Mouse (Mus musculus): ENCODE results near the gene Ubr2. TPM values are rescaled to one million over a fixed set of nuclear protein-coding genes. Genes with fewer than 3 reads are reported as not detected.

The Ubr2 gene
- polyA plus RNA-seq, 1 experiment, result 39.3 TPM

DNA sequence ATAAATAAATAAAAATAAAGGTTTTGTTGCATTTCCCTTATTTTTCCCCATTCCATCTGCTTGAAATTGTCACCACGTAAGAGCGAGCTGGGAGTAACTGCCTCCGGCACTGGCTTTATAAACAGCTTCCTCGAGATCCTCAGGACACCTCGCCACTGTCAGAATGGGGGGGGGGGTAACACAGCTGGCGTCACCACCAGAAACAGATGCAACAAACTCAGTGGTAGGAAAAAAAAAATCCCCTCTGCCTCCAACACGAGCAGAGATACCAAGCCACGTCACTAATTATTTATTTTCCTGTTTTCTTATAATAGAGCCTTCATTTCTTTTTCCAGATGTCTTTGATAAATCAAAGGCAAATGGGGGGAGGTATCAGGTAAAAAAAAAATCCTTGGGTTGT is 1.9 kb downstream of the Ubr2 start:
- Histone ChIP-seq H3K27me3 (ENCODE audit: control insufficient read depth, insufficient read depth, low read length, poor library complexity, severe bottlenecking) (no peaks in the 10 kb centered on the region), H3K9me3 (replicated peaks; ENCODE audit: control insufficient read depth, insufficient read depth, low read length, poor library complexity, severe bottlenecking) (no peaks in the 10 kb centered on the region), H3K27ac (ENCODE audit: insufficient read depth, low read length) (no peak overlapping the region), H3K4me3 (ENCODE audit: low read depth, low read length) (no peak overlapping the region), H3K9ac (ENCODE audit: low read depth, poor library complexity, severe bottlenecking) (no peak overlapping the region), H3K36me3 (ENCODE audit: control insufficient read depth, insufficient read depth, low read length, poor library complexity, severe bottlenecking) (no peaks in the 10 kb centered on the region), H3K4me1 (ENCODE audit: control insufficient read depth, insufficient read depth, low read length) (no peaks in the 10 kb centered on the region)
- no peak for TF ChIP-seq POLR2A (IDR thresholded peaks at IDR 0.05; ENCODE audit: insufficient read depth, low read length)
- no peak for TF ChIP-seq EP300 (IDR thresholded peaks at IDR 0.05; ENCODE audit: insufficient read depth, low read depth, low read length)
- no peak for TF ChIP-seq CTCF (IDR thresholded peaks at IDR 0.05; ENCODE audit: low read depth, low read length)

DNA sequence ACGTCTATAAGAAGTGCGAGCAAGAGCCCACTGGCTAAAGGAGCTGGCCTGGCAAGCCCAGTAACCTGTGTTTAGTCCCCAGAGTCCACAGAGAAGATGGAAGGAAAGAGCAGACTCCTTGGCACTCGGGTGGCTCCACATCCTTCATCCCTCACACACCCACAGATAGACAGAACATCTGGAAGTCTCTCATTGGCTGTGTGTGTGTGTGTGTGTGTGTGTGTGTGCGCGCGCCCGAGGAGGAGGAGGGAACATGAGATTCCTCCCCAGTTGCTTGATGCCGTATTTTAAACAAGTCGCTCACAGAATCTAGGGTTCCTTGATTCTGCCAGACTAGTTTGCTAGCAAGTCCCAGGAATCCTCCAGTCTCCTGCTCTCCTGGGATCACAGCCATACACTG is 3.6 kb downstream of the Ubr2 start:
- H3K9me3 ChIP-seq (replicated peaks; ENCODE audit: control insufficient read depth, insufficient read depth, low read length, poor library complexity, severe bottlenecking), result no peaks in the 10 kb centered on the region
- TF ChIP-seq EP300 (IDR thresholded peaks at IDR 0.05; ENCODE audit: insufficient read depth, low read depth, low read length), result no peak
- TF ChIP-seq POLR2A (IDR thresholded peaks at IDR 0.05; ENCODE audit: insufficient read depth, low read length), result no peak
- no peak for TF ChIP-seq CTCF (IDR thresholded peaks at IDR 0.05; ENCODE audit: low read depth, low read length)
- no peaks in the 10 kb centered on the region for H3K36me3 ChIP-seq (ENCODE audit: control insufficient read depth, insufficient read depth, low read length, poor library complexity, severe bottlenecking)
- H3K27ac ChIP-seq (ENCODE audit: insufficient read depth, low read length), result no peak overlapping the region
- H3K4me1 ChIP-seq (ENCODE audit: control insufficient read depth, insufficient read depth, low read length), result no peaks in the 10 kb centered on the region
- H3K9ac ChIP-seq (ENCODE audit: low read depth, poor library complexity, severe bottlenecking), result no peak overlapping the region
- H3K4me3 ChIP-seq (ENCODE audit: low read depth, low read length), result no peak overlapping the region
- H3K27me3 ChIP-seq (ENCODE audit: control insufficient read depth, insufficient read depth, low read length, poor library complexity, severe bottlenecking), result no peaks in the 10 kb centered on the region

DNA sequence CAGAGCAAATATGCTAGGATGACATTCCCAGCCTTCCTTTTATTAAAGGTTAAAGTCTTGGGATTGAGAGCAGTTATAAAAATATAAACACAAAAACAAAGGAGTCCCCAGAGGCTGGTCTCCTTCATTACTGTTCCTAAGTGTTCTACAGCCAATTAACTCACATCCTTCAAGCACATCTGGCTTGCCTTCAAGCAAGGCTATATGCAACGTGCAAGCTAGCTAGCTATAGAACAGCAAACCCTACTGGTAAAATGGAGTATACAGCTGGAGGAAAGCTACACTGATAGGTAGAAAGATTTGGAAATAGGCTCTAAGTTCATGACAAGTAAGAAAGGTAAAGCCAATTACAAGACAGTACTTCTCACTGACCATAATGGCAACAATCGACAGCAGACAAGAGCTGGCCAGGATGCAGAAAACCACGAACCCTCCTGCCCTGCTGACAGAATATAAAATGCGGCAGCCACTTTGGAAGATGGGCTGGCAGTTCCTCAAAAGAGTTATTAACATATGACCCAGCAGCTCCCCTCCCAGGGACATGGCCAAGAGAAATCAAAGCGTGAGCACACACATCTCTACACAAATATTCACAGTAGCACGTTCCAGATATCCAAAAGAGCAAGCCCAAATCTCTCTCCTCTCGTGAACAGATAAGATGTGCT is 4.5 kb downstream of the Ubr2 start:
- Histone ChIP-seq H3K9me3 (replicated peaks; ENCODE audit: control insufficient read depth, insufficient read depth, low read length, poor library complexity, severe bottlenecking) (no peaks in the 10 kb centered on the region), H3K9ac (ENCODE audit: low read depth, poor library complexity, severe bottlenecking) (no peak overlapping the region), H3K36me3 (ENCODE audit: control insufficient read depth, insufficient read depth, low read length, poor library complexity, severe bottlenecking) (no peaks in the 10 kb centered on the region), H3K4me3 (ENCODE audit: low read depth, low read length) (no peak overlapping the region), H3K27me3 (ENCODE audit: control insufficient read depth, insufficient read depth, low read length, poor library complexity, severe bottlenecking) (no peaks in the 10 kb centered on the region), H3K4me1 (ENCODE audit: control insufficient read depth, insufficient read depth, low read length) (no peaks in the 10 kb centered on the region), H3K27ac (ENCODE audit: insufficient read depth, low read length) (no peak overlapping the region)
- no peak for TF ChIP-seq POLR2A (IDR thresholded peaks at IDR 0.05; ENCODE audit: insufficient read depth, low read length)
- no peak for TF ChIP-seq EP300 (IDR thresholded peaks at IDR 0.05; ENCODE audit: insufficient read depth, low read depth, low read length)
- TF ChIP-seq CTCF (IDR thresholded peaks at IDR 0.05; ENCODE audit: low read depth, low read length), result no peak

DNA sequence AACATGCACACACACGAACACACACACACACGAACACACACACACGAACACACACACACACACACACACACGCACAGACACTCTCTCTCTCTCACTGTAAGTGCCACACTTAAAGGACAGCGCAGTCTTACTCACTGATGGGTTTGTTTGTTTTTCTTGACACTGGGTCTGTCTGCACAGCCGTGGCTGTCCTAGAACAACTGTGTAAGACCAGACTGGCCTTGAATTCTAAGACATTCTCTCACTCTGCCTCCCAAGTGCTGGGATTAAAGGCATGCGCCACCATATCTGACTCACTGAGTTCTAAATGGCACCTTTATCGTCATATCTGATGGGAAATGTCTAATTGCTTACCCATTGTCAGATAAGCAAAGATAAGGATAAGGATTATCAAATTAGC is 7.1 kb downstream of the Ubr2 start:
- TF ChIP-seq EP300 (IDR thresholded peaks at IDR 0.05; ENCODE audit: insufficient read depth, low read depth, low read length) (no peak), CTCF (IDR thresholded peaks at IDR 0.05; ENCODE audit: low read depth, low read length) (no peak), POLR2A (IDR thresholded peaks at IDR 0.05; ENCODE audit: insufficient read depth, low read length) (no peak)
- Histone ChIP-seq H3K36me3 (ENCODE audit: control insufficient read depth, insufficient read depth, low read length, poor library complexity, severe bottlenecking) (peaks cover 11% of the 10 kb centered on the region; the same call in 1 of the 2 replicates), H3K9me3 (replicated peaks; ENCODE audit: control insufficient read depth, insufficient read depth, low read length, poor library complexity, severe bottlenecking) (no peaks in the 10 kb centered on the region), H3K4me1 (ENCODE audit: control insufficient read depth, insufficient read depth, low read length) (no peaks in the 10 kb centered on the region), H3K27me3 (ENCODE audit: control insufficient read depth, insufficient read depth, low read length, poor library complexity, severe bottlenecking) (no peaks in the 10 kb centered on the region), H3K9ac (ENCODE audit: low read depth, poor library complexity, severe bottlenecking) (no peak overlapping the region), H3K27ac (ENCODE audit: insufficient read depth, low read length) (no peak overlapping the region), H3K4me3 (ENCODE audit: low read depth, low read length) (no peak overlapping the region)

DNA sequence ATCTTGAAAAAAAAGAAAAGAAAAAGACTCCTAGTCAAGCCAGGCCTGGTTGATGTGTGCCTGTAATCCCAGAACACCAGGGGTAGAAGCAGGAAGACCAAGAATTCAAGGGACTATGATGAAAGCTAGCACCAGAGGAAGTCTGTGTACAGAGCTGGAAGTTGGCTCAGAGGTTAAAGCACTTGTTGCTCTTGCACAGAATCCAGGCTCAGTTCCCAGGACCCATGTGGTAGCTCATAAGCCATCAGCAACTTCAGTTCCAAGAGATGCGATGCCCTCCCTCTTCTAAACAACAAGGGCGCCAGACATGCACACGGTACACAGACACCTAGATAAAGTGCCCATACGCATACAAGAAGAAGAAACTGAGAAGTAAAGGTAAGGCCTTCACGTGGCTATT is 8.0 kb downstream of the Ubr2 start:
- Histone ChIP-seq H3K27ac (ENCODE audit: insufficient read depth, low read length) (no peak overlapping the region), H3K4me1 (ENCODE audit: control insufficient read depth, insufficient read depth, low read length) (no peaks in the 10 kb centered on the region), H3K4me3 (ENCODE audit: low read depth, low read length) (no peak overlapping the region), H3K27me3 (ENCODE audit: control insufficient read depth, insufficient read depth, low read length, poor library complexity, severe bottlenecking) (no peaks in the 10 kb centered on the region), H3K9ac (ENCODE audit: low read depth, poor library complexity, severe bottlenecking) (no peak overlapping the region), H3K9me3 (replicated peaks; ENCODE audit: control insufficient read depth, insufficient read depth, low read length, poor library complexity, severe bottlenecking) (no peaks in the 10 kb centered on the region), H3K36me3 (ENCODE audit: control insufficient read depth, insufficient read depth, low read length, poor library complexity, severe bottlenecking) (peaks cover 11% of the 10 kb centered on the region)
- no peak for TF ChIP-seq EP300 (IDR thresholded peaks at IDR 0.05; ENCODE audit: insufficient read depth, low read depth, low read length)
- TF ChIP-seq CTCF (IDR thresholded peaks at IDR 0.05; ENCODE audit: low read depth, low read length), result no peak
- TF ChIP-seq POLR2A (IDR thresholded peaks at IDR 0.05; ENCODE audit: insufficient read depth, low read length), result no peak

DNA sequence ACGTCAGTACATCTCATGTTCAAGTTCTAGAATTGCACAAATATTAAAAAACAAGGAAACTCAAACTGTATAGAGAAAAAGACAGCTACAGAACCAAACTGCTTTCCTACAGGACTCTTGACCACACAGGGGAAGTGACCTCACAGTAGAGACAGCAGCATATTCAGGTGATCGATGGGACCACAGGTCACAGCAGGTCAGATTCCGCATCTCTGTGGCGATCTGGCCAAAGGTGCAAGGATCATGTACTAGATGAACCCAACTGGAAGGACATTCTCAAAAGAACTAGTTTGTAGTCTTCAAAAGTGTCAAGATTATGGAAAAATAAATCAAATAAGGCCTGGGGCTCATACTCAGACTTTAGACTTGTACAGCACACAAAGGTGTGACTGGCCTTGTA is 11.5 kb downstream of the Ubr2 start:
- no peak overlapping the region for H3K4me3 ChIP-seq (ENCODE audit: low read depth, low read length)
- H3K27ac ChIP-seq (ENCODE audit: insufficient read depth, low read length), result no peak overlapping the region
- H3K36me3 ChIP-seq (ENCODE audit: control insufficient read depth, insufficient read depth, low read length, poor library complexity, severe bottlenecking), result peaks cover 11% of the 10 kb centered on the region
- H3K9ac ChIP-seq (ENCODE audit: low read depth, poor library complexity, severe bottlenecking), result no peak overlapping the region
- no peaks in the 10 kb centered on the region for H3K27me3 ChIP-seq (ENCODE audit: control insufficient read depth, insufficient read depth, low read length, poor library complexity, severe bottlenecking)
- peaks cover 3% of the 10 kb centered on the region for H3K4me1 ChIP-seq (ENCODE audit: control insufficient read depth, insufficient read depth, low read length)
- no peak for TF ChIP-seq POLR2A (IDR thresholded peaks at IDR 0.05; ENCODE audit: insufficient read depth, low read length)
- TF ChIP-seq CTCF (IDR thresholded peaks at IDR 0.05; ENCODE audit: low read depth, low read length), result no peak
- no peak for TF ChIP-seq EP300 (IDR thresholded peaks at IDR 0.05; ENCODE audit: insufficient read depth, low read depth, low read length)
- H3K9me3 ChIP-seq (replicated peaks; ENCODE audit: control insufficient read depth, insufficient read depth, low read length, poor library complexity, severe bottlenecking), result no peaks in the 10 kb centered on the region
